Mouse (Mus musculus): ENCODE measurements around the gene Nt5c. TPM values are rescaled to one million over a fixed set of nuclear protein-coding genes. Genes with fewer than 3 reads are reported as not detected.
A peak's percentile ranks its signal among the peaks of the same experiment; 100 is the strongest.
"Not testable (repeated sequence)": the region's sequence is repeated elsewhere in the genome, so short reads cannot be mapped to it uniquely, and the experiment has no call there.

Gene Nt5c
- polyA plus RNA-seq, 1 experiment from 2014 or later, result 60.9 TPM

- Histone ChIP-seq H3K4me1 (ENCODE audit: control insufficient read depth, insufficient read depth, low read length) (no peaks in the 10 kb centered on the region), H3K4me2 (ENCODE audit: low read depth, severe bottlenecking) (no peak overlapping the region), H3K27ac (replicated peaks; ENCODE audit: low read depth, low read length) (no peak overlapping the region), H3K4me3 (ENCODE audit: low read depth, low read length) (no peak overlapping the region), H3K27me3 (ENCODE audit: control insufficient read depth, insufficient read depth, low read length) (no peaks in the 10 kb centered on the region), H3K9ac (ENCODE audit: low read length) (no peak overlapping the region), H3K36me3 (ENCODE audit: control insufficient read depth, insufficient read depth, low read length) (peaks cover 26% of the 10 kb centered on the region), H3K9me3 (ENCODE audit: control insufficient read depth, low read length) (no peaks in the 10 kb centered on the region)
- ATAC-seq (ENCODE audit: insufficient number of reproducible peaks, low FRiP score, low TSS enrichment, low read depth) (no peak), DNase-seq (ENCODE audit: low spot score) (no peak)
- 88% methylated on average over 6 of the region's 6 CpGs for WGBS
These were observed 11.0 kb upstream of the Nt5c start for GRCm38 (mm10) chr11:115502636-115503035.

GRCm38 (mm10) chr11:115496559-115496958 is 4.9 kb upstream of the Nt5c start:
- H3K9ac ChIP-seq (ENCODE audit: low read length); DNase-seq (ENCODE audit: low spot score); H3K27ac ChIP-seq (replicated peaks; ENCODE audit: low read depth, low read length); ATAC-seq (ENCODE audit: insufficient number of reproducible peaks, low FRiP score, low TSS enrichment, low read depth); H3K9me3 ChIP-seq (ENCODE audit: control insufficient read depth, low read length); H3K4me2 ChIP-seq (ENCODE audit: low read depth, severe bottlenecking); H3K4me3 ChIP-seq (ENCODE audit: low read depth, low read length); H3K4me1 ChIP-seq (ENCODE audit: control insufficient read depth, insufficient read depth, low read length); H3K27me3 ChIP-seq (ENCODE audit: control insufficient read depth, insufficient read depth, low read length): not testable (repeated sequence)
- H3K36me3 ChIP-seq (ENCODE audit: control insufficient read depth, insufficient read depth, low read length), result peaks cover 25% of the 10 kb centered on the region
- 89% methylated on average over 9 of the region's 9 CpGs for whole genome bisulfite sequencing

DNA sequence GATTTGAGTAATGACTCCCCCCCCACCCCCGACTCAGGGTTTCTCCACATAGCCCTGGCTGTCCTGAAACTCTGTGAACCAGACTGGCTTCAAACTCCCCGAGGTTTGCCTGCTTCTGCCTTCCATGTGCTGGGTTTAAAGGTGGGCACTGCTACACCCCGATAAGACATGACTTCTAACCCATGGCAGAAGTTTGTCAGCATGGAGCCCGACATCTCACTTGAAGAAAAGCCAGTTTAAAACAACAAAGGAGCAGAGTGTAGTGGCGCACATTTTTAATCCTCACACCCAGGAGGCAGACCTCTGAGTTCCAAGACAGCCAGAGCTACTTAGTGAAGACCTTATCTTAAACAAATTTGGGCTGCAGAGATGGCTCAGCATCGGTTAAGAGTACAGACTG is 725 bp upstream of the Nt5c start:
- Histone ChIP-seq H3K27ac (replicated peaks; ENCODE audit: low read depth, low read length) (no peak overlapping the region), H3K36me3 (ENCODE audit: control insufficient read depth, insufficient read depth, low read length) (peaks cover 4% of the 10 kb centered on the region; the same call in 1 of the 2 replicates), H3K9ac (ENCODE audit: low read length) (peak overlapping the region; percentile 77), H3K9me3 (ENCODE audit: control insufficient read depth, low read length) (no peaks in the 10 kb centered on the region), H3K27me3 (ENCODE audit: control insufficient read depth, insufficient read depth, low read length) (no peaks in the 10 kb centered on the region), H3K4me3 (ENCODE audit: low read depth, low read length) (peak overlapping the region; percentile 65; the same call in 1 of the 2 replicates), H3K4me1 (ENCODE audit: control insufficient read depth, insufficient read depth, low read length) (peaks cover 6% of the 10 kb centered on the region), H3K4me2 (ENCODE audit: low read depth, severe bottlenecking) (peak overlapping the region; percentile 78)
- DNase-seq (ENCODE audit: low spot score) (no peak), ATAC-seq (ENCODE audit: insufficient number of reproducible peaks, low FRiP score, low TSS enrichment, low read depth) (no peak)
- WGBS, result 47% methylated on average over 6 of the region's 6 CpGs

- ATAC-seq (ENCODE audit: insufficient number of reproducible peaks, low FRiP score, low TSS enrichment, low read depth), result peak; percentile 65
- H3K4me2 ChIP-seq (ENCODE audit: low read depth, severe bottlenecking), result peak overlapping the region; percentile 78
- H3K9me3 ChIP-seq (ENCODE audit: control insufficient read depth, low read length), result no peaks in the 10 kb centered on the region
These were observed 964 bp downstream of the Nt5c start for GRCm38 (mm10) chr11:115490441-115491355.

DNA sequence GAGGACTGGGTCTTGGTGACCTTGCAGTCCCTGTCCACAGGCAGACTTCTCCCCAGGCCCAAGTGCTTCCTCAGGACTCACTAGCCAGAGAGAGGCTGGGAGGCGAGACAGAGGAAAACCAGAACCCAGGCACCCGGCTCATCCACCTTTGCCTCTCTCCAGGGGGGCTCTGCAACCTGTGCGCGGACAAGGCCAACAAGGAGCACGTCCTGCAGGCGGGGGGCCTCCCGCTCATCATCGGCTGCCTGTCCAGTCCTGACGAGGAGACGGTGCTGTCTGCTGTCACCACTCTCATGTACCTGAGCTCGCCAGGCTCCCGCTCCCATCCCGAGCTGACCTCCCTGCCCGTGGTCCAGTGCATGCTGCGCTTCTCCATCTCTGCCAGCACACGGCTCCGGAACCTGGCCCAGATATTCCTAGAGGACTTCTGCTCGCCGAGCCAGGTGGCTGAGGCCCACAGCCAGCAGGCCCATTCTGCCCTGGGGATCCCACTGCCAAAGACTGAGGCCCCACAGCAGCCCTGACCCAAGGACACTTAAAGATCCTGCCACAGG is 3.0 kb downstream of the Nt5c start:
- Histone ChIP-seq H3K36me3 (ENCODE audit: control insufficient read depth, insufficient read depth, low read length) (no peaks in the 10 kb centered on the region), H3K4me1 (ENCODE audit: control insufficient read depth, insufficient read depth, low read length) (peaks cover 6% of the 10 kb centered on the region), H3K9ac (ENCODE audit: low read length) (no peak overlapping the region), H3K4me2 (ENCODE audit: low read depth, severe bottlenecking) (no peak overlapping the region), H3K27me3 (ENCODE audit: control insufficient read depth, insufficient read depth, low read length) (no peaks in the 10 kb centered on the region), H3K9me3 (ENCODE audit: control insufficient read depth, low read length) (no peaks in the 10 kb centered on the region), H3K4me3 (ENCODE audit: low read depth, low read length) (no peak overlapping the region), H3K27ac (replicated peaks; ENCODE audit: low read depth, low read length) (no peak overlapping the region)
- WGBS, result 88% methylated on average over 19 of the region's 19 CpGs
- no peak for DNase-seq (ENCODE audit: low spot score)
- no peak for ATAC-seq (ENCODE audit: insufficient number of reproducible peaks, low FRiP score, low TSS enrichment, low read depth)

More at GRCm38 (mm10) chr11:115490441-115491355, 964 bp downstream of the Nt5c start:
- Histone ChIP-seq H3K27ac (replicated peaks; ENCODE audit: low read depth, low read length) (no peak overlapping the region), H3K4me1 (ENCODE audit: control insufficient read depth, insufficient read depth, low read length) (peaks cover 6% of the 10 kb centered on the region), H3K4me3 (ENCODE audit: low read depth, low read length) (peak overlapping the region; percentile 65), H3K27me3 (ENCODE audit: control insufficient read depth, insufficient read depth, low read length) (no peaks in the 10 kb centered on the region), H3K36me3 (ENCODE audit: control insufficient read depth, insufficient read depth, low read length) (no peaks in the 10 kb centered on the region), H3K9ac (ENCODE audit: low read length) (peak overlapping the region; percentile 77)
- 25% methylated on average over 25 of the region's 25 CpGs for WGBS
- peak; percentile 35 for DNase-seq (ENCODE audit: low spot score)

DNA sequence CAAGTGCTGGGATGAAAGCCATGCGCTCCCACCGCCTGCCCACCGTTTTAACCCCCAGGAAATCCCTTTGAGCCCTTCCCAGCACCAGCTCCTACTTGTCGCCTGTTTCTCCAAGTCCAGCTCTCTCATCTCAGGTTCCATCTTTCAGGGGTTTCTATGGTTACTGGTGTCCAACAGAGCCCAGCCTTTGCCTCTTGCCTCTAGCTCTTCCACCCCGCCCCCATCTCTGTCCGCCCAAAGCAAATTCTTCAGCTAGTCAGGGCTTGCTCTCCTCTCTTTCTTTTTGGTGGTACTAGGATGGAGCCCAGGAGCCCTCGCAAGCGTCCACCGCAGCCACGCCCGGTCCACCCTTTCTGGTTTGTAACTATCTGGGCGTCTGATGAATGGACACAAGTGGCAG is 6.5 kb downstream of the Nt5c start:
- peak; percentile 53 for DNase-seq (ENCODE audit: low spot score)
- Histone ChIP-seq H3K9me3 (ENCODE audit: control insufficient read depth, low read length) (no peaks in the 10 kb centered on the region), H3K4me2 (ENCODE audit: low read depth, severe bottlenecking) (no peak overlapping the region), H3K27ac (replicated peaks; ENCODE audit: low read depth, low read length) (no peak overlapping the region), H3K36me3 (ENCODE audit: control insufficient read depth, insufficient read depth, low read length) (no peaks in the 10 kb centered on the region; the same call in 1 of the 2 replicates), H3K9ac (ENCODE audit: low read length) (no peak overlapping the region), H3K4me3 (ENCODE audit: low read depth, low read length) (no peak overlapping the region), H3K27me3 (ENCODE audit: control insufficient read depth, insufficient read depth, low read length) (no peaks in the 10 kb centered on the region), H3K4me1 (ENCODE audit: control insufficient read depth, insufficient read depth, low read length) (no peaks in the 10 kb centered on the region; the same call in 1 of the 2 replicates)
- 60% methylated on average over 12 of the region's 12 CpGs for WGBS
- peak; percentile 49 for ATAC-seq (ENCODE audit: insufficient number of reproducible peaks, low FRiP score, low TSS enrichment, low read depth)

- H3K4me2 ChIP-seq (ENCODE audit: low read depth, severe bottlenecking), result no peak overlapping the region
- H3K36me3 ChIP-seq (ENCODE audit: control insufficient read depth, insufficient read depth, low read length), result no peaks in the 10 kb centered on the region; the same call in none of the 2 replicates
- no peaks in the 10 kb centered on the region for H3K4me1 ChIP-seq (ENCODE audit: control insufficient read depth, insufficient read depth, low read length)
- ATAC-seq (ENCODE audit: insufficient number of reproducible peaks, low FRiP score, low TSS enrichment, low read depth) (no peak), DNase-seq (ENCODE audit: low spot score) (peak; percentile 89)
- H3K27ac ChIP-seq (replicated peaks; ENCODE audit: low read depth, low read length), result no peak overlapping the region
- H3K27me3 ChIP-seq (ENCODE audit: control insufficient read depth, insufficient read depth, low read length), result no peaks in the 10 kb centered on the region
- H3K4me3 ChIP-seq (ENCODE audit: low read depth, low read length), result no peak overlapping the region
- WGBS, result 21% methylated on average over 6 of the region's 6 CpGs
- H3K9ac ChIP-seq (ENCODE audit: low read length), result no peak overlapping the region
- H3K9me3 ChIP-seq (ENCODE audit: control insufficient read depth, low read length), result no peaks in the 10 kb centered on the region
These were observed 7.9 kb downstream of the Nt5c start for GRCm38 (mm10) chr11:115483726-115484125.

DNA sequence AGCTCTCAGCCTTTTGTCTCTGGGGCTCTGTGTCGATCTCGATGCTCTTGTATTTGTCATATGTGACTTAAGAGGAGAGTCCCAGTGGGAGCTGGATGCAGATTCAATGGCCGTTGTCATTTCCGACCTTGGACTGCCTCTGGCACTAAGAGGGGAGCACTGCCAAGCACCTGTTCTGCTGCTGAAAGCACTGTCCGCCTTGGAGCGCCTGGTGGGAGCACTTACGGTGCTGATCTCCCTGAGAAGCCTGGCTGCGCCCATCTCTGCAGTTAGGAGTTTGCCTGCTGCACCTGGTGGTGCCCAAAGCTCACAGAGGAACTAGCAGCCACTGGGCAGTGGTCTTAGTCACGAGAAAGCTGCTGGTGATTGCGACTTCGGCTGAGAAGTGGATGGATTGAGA is 8.4 kb downstream of the Nt5c start:
- no peak overlapping the region for H3K4me3 ChIP-seq (ENCODE audit: low read depth, low read length)
- ATAC-seq (ENCODE audit: insufficient number of reproducible peaks, low FRiP score, low TSS enrichment, low read depth) (no peak), DNase-seq (ENCODE audit: low spot score) (no peak)
- no peaks in the 10 kb centered on the region for H3K4me1 ChIP-seq (ENCODE audit: control insufficient read depth, insufficient read depth, low read length)
- 74% methylated on average over 11 of the region's 11 CpGs for WGBS
- no peak overlapping the region for H3K4me2 ChIP-seq (ENCODE audit: low read depth, severe bottlenecking)
- H3K27ac ChIP-seq (replicated peaks; ENCODE audit: low read depth, low read length), result no peak overlapping the region
- H3K27me3 ChIP-seq (ENCODE audit: control insufficient read depth, insufficient read depth, low read length), result no peaks in the 10 kb centered on the region
- H3K9me3 ChIP-seq (ENCODE audit: control insufficient read depth, low read length), result no peaks in the 10 kb centered on the region
- no peak overlapping the region for H3K9ac ChIP-seq (ENCODE audit: low read length)
- no peaks in the 10 kb centered on the region; the same call in none of the 2 replicates for H3K36me3 ChIP-seq (ENCODE audit: control insufficient read depth, insufficient read depth, low read length)
